Mouse (Mus musculus): ENCODE data around the gene Rap1gap2. TPM values are rescaled to one million over a fixed set of nuclear protein-coding genes. Genes with fewer than 3 reads are reported as not detected.
A peak's percentile ranks its signal among the peaks of the same experiment; 100 is the strongest.

Gene Rap1gap2
- polyA plus RNA-seq, 1 experiment from 2014 or later = 5.5 TPM

DNA sequence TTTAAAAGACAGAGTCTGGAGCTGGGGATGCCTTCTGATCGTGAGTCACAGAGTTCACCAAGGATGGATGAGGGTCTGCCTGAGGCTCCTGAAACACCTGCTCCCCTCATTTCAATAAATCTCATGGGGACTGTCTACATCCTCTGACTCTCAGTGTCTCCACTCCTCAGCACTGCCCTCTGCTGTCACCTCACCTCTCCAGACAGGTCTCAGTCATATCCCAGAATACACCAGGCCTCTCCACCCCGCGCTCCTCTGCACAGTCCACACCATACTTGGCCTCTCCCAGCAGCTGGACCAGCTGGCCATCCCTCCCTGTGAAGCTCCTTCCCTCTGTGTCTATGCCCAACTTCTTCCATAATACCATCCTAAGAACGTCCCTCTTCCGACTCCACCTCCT, 128.9 kb downstream of the Rap1gap2 start:
- Histone ChIP-seq H3K27me3 (ENCODE audit: insufficient read depth, low read length) (no peaks in the 10 kb centered on the region), H3K36me3 (ENCODE audit: insufficient read depth, low read length) (no peaks in the 10 kb centered on the region), H3K4me1 (ENCODE audit: insufficient read depth, low read length) (no peaks in the 10 kb centered on the region), H3K4me3 (ENCODE audit: low read length) (no peak overlapping the region), H3K9me3 (ENCODE audit: low read length) (no peaks in the 10 kb centered on the region), H3K4me2 (replicated peaks; ENCODE audit: low read depth, low read length) (no peak overlapping the region), H3K9ac (replicated peaks; ENCODE audit: low read length) (no peak overlapping the region), H3K27ac (ENCODE audit: low read length) (no peak overlapping the region)
- peak; percentile 61; the same call in 1 of the 2 replicates for ATAC-seq (ENCODE audit: low FRiP score, low TSS enrichment)
- 69% methylated on average over 5 of the region's 5 CpGs for WGBS

DNA sequence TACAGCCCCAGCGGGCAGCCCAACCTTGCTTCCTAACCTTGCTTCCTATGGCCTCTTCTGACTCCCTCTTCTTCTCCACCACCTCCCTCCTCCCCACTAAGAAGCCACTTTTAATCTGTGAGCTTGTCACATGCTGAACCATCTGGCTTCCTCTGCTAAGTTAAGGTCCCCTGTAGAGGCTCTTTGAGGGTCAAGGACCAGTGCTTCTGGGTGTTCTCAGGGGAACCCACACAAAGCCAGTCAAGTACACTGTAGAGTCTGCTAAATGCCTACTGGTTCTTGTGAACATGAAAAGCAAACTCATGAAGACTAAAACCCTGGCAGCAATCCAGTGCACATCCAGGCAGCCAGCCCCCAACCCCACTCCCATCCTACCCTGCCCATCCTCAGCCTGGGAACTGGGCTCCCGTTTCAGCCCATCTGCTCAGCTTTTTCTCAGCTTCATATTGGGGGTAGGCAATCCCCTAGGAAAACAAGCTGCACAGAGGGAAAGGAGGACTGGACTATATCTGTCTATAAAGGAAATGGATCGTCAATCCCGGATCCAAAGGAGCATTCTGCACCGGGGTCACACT, 130.9 kb downstream of the Rap1gap2 start:
- Histone ChIP-seq H3K27me3 (ENCODE audit: insufficient read depth, low read length) (no peaks in the 10 kb centered on the region), H3K4me1 (ENCODE audit: insufficient read depth, low read length) (no peaks in the 10 kb centered on the region), H3K4me3 (ENCODE audit: low read length) (no peak overlapping the region), H3K36me3 (ENCODE audit: insufficient read depth, low read length) (no peaks in the 10 kb centered on the region), H3K9ac (replicated peaks; ENCODE audit: low read length) (no peak overlapping the region), H3K4me2 (replicated peaks; ENCODE audit: low read depth, low read length) (no peak overlapping the region), H3K9me3 (ENCODE audit: low read length) (no peaks in the 10 kb centered on the region), H3K27ac (ENCODE audit: low read length) (no peak overlapping the region)
- 72% methylated on average over 5 of the region's 5 CpGs for WGBS
- ATAC-seq (ENCODE audit: low FRiP score, low TSS enrichment) = no peak

DNA sequence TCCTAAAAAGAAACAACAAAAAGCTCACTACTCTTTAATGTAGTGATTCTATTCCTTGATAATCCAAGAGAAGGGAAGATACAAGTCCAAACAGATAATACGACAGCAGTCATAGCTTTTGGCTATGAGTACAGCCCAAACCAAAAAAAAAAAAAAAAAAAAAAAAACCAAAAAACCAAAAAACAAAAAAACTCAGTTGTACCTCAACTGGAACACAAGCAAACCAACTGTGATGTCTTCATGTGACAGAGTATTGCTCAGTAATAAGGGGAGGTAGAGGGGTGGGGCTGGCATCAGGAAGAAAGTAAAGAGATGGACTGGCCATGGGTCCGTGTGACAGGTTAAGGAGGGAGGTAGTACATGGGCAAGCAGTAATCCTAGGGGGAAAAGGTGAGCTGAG, 131.8 kb downstream of the Rap1gap2 start:
- WGBS = 92% methylated on average over 2 of the region's 2 CpGs
- ATAC-seq (ENCODE audit: low FRiP score, low TSS enrichment) = no peak
- Histone ChIP-seq H3K27ac (ENCODE audit: low read length) (no peak overlapping the region), H3K36me3 (ENCODE audit: insufficient read depth, low read length) (no peaks in the 10 kb centered on the region), H3K9ac (replicated peaks; ENCODE audit: low read length) (no peak overlapping the region), H3K4me1 (ENCODE audit: insufficient read depth, low read length) (no peaks in the 10 kb centered on the region), H3K4me2 (replicated peaks; ENCODE audit: low read depth, low read length) (no peak overlapping the region), H3K9me3 (ENCODE audit: low read length) (no peaks in the 10 kb centered on the region), H3K4me3 (ENCODE audit: low read length) (no peak overlapping the region), H3K27me3 (ENCODE audit: insufficient read depth, low read length) (no peaks in the 10 kb centered on the region)

DNA sequence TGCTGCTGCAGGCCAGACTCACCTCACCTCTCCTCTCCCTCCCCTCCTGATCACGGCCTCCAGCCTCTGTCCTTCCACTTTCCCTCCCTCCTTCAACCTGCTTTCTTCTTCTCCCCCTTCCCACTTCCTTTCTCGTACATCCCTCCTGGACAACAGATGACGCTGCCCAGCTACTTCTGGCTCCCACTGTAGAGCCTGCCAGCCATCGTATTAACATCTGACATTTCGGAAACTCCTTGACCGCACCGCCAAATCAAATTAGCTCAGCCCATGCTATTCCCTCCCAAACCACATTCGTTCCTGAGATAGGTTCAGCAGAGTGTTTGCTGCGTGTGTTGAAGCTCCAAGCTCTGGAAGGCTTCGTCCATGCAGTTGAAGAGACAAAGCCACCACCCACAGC, 138.0 kb downstream of the Rap1gap2 start:
- H3K36me3 ChIP-seq (ENCODE audit: insufficient read depth, low read length) = no peaks in the 10 kb centered on the region
- no peak for ATAC-seq (ENCODE audit: low FRiP score, low TSS enrichment)
- WGBS = 77% methylated on average over 10 of the region's 10 CpGs

DNA sequence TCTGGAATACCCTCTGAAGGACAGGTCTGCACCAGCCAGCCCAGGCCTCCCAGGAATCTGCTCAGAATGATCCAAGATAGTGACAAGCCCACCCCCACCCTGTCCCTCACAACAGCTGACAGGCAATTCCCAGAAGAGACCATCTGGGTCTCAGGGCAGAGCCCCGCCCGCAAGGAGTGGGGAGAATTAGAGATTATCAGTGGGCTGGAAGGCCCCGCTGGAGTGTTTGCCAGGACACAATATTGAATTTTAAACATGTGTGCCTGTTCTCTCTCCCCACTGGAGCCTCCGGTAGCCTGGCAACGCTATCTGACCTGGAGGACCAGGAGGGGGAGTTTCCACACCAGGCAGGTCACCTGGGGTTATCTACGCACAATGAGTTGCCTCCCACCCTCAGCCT, 142.5 kb downstream of the Rap1gap2 start:
- peaks cover 25% of the 10 kb centered on the region for H3K4me1 ChIP-seq (ENCODE audit: insufficient read depth, low read length)
- H3K27me3 ChIP-seq (ENCODE audit: insufficient read depth, low read length) = no peaks in the 10 kb centered on the region
- no peak for ATAC-seq (ENCODE audit: low FRiP score, low TSS enrichment)
- no peak overlapping the region for H3K4me2 ChIP-seq (replicated peaks; ENCODE audit: low read depth, low read length)
- WGBS = 44% methylated on average over 6 of the region's 6 CpGs
- H3K27ac ChIP-seq (ENCODE audit: low read length) = no peak overlapping the region
- H3K9me3 ChIP-seq (ENCODE audit: low read length) = no peaks in the 10 kb centered on the region
- H3K9ac ChIP-seq (replicated peaks; ENCODE audit: low read length) = no peak overlapping the region
- H3K4me3 ChIP-seq (ENCODE audit: low read length) = no peak overlapping the region
- H3K36me3 ChIP-seq (ENCODE audit: insufficient read depth, low read length) = no peaks in the 10 kb centered on the region

More for the DNA sequence above, 138.0 kb downstream of the Rap1gap2 start:
- Histone ChIP-seq H3K4me2 (replicated peaks; ENCODE audit: low read depth, low read length) (no peak overlapping the region), H3K4me1 (ENCODE audit: insufficient read depth, low read length) (peaks cover 9% of the 10 kb centered on the region; the same call in 1 of the 2 replicates), H3K9me3 (ENCODE audit: low read length) (no peaks in the 10 kb centered on the region), H3K27ac (ENCODE audit: low read length) (no peak overlapping the region), H3K4me3 (ENCODE audit: low read length) (no peak overlapping the region), H3K27me3 (ENCODE audit: insufficient read depth, low read length) (no peaks in the 10 kb centered on the region), H3K9ac (replicated peaks; ENCODE audit: low read length) (no peak overlapping the region)

DNA sequence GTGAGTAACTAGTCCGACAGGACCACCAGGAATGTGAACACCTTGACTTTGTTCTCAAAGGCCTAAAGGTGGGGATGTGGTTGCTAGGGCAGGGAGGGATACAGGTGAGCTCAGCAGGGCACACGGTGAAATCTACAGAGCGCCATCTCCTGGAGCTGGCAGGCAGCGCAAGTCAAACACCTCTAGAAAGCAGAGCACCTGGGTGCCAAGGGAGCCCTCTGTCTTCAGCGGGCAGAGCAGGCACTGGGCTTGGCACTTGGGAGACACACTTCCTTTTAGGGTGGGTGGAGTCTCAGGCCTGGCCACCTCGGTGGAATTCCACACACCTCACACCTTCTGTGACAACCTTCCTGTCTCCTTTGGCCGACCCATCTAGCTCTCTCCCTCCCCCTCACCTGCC, 145.0 kb downstream of the Rap1gap2 start:
- no peaks in the 10 kb centered on the region for H3K9me3 ChIP-seq (ENCODE audit: low read length)
- no peak for ATAC-seq (ENCODE audit: low FRiP score, low TSS enrichment)
- H3K36me3 ChIP-seq (ENCODE audit: insufficient read depth, low read length) = no peaks in the 10 kb centered on the region
- H3K27me3 ChIP-seq (ENCODE audit: insufficient read depth, low read length) = no peaks in the 10 kb centered on the region
- no peak overlapping the region for H3K9ac ChIP-seq (replicated peaks; ENCODE audit: low read length)
- H3K4me2 ChIP-seq (replicated peaks; ENCODE audit: low read depth, low read length) = no peak overlapping the region
- peaks cover 22% of the 10 kb centered on the region for H3K4me1 ChIP-seq (ENCODE audit: insufficient read depth, low read length)
- no peak overlapping the region for H3K27ac ChIP-seq (ENCODE audit: low read length)
- 42% methylated on average over 7 of the region's 7 CpGs for WGBS
- no peak overlapping the region for H3K4me3 ChIP-seq (ENCODE audit: low read length)

DNA sequence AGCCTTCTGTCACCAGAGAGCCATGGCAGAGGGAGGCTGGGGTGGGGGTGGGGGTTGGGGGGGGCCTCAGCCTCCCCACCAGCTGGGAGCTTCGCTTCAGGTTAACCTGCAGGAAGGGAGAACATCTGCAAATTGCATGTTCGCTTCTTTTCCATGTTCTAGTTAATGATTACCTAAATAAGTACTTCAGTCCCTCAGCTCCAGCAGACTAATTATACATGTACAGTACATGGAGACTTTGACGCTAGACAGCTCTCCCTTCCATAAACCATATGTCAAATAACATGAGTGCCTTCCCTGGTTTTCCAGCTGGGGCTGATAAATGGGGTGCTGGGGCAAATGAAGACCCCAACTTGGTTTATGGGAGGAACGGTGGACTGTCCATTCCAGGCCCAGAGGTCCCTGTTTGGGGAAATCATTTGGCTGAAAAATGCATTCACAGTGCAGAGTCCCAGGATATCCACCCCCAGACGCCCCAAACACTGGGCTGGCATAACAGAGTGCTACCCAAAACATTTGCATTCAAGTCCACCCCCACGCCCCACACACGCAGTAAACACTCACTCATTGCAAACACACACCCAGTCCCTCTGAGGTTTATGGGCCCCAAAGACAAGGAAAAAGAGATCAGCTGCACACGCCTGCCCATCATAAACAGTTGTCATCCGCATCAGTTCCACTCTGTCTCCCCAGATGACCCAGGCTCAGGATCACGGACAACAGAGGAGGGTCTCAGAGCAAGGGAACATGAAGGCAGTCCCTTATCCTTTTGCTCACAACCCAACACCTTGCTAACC, 146.3 kb downstream of the Rap1gap2 start:
- Histone ChIP-seq H3K27ac (ENCODE audit: low read length) (peak overlapping the region; percentile 54), H3K9ac (replicated peaks; ENCODE audit: low read length) (no peak overlapping the region), H3K27me3 (ENCODE audit: insufficient read depth, low read length) (no peaks in the 10 kb centered on the region), H3K4me3 (ENCODE audit: low read length) (no peak overlapping the region), H3K36me3 (ENCODE audit: insufficient read depth, low read length) (no peaks in the 10 kb centered on the region), H3K9me3 (ENCODE audit: low read length) (no peaks in the 10 kb centered on the region), H3K4me2 (replicated peaks; ENCODE audit: low read depth, low read length) (no peak overlapping the region), H3K4me1 (ENCODE audit: insufficient read depth, low read length) (peaks cover 22% of the 10 kb centered on the region)
- ATAC-seq (ENCODE audit: low FRiP score, low TSS enrichment) = peak; percentile 37; the same call in 1 of the 2 replicates
- 50% methylated on average over 10 of the region's 10 CpGs for WGBS

DNA sequence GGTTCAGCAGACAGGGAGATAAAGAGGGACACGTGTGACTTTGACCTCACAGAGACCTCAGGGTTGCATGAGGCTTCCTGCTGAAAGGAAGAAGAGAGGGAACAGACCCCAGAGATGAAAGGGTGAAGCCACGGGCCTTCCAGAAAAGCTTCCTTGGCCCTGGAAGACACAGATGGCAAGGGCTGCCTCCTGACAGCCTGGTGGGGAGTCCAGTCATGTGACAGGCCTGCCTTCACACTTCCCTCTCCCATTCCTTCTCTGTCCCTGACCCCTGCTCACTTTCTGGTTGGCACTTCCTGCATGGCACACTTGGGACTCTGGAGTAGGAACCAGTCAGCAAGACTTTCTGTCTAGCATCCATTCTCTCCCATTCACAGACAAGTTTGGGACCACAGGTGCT, 148.1 kb downstream of the Rap1gap2 start:
- H3K27me3 ChIP-seq (ENCODE audit: insufficient read depth, low read length) = no peaks in the 10 kb centered on the region
- H3K4me2 ChIP-seq (replicated peaks; ENCODE audit: low read depth, low read length) = no peak overlapping the region
- no peaks in the 10 kb centered on the region for H3K36me3 ChIP-seq (ENCODE audit: insufficient read depth, low read length)
- H3K9ac ChIP-seq (replicated peaks; ENCODE audit: low read length) = no peak overlapping the region
- H3K4me1 ChIP-seq (ENCODE audit: insufficient read depth, low read length) = peaks cover 16% of the 10 kb centered on the region
- WGBS = 33% methylated on average over 2 of the region's 2 CpGs
- no peak for ATAC-seq (ENCODE audit: low FRiP score, low TSS enrichment)
- no peak overlapping the region for H3K27ac ChIP-seq (ENCODE audit: low read length)
- H3K4me3 ChIP-seq (ENCODE audit: low read length) = no peak overlapping the region
- H3K9me3 ChIP-seq (ENCODE audit: low read length) = no peaks in the 10 kb centered on the region

DNA sequence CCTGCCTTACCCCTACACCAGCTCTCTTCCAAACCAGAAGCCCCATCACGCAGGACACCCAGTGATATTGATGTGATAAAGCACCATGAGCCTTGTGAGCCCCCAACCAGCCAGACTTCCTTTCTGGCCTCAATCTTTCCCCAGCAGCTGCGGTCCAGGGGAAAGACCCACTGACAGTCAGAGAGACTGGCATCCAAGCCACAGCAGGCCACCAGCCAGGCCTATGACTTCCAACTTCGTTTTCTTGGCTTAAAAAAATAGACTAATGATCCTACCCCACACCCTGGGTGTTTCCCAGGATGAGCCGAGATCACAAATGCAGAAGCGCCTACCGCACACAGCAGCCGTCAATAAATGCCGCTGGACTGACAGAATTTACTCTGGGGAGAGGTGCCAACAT, 151.1 kb downstream of the Rap1gap2 start:
- H3K4me1 ChIP-seq (ENCODE audit: insufficient read depth, low read length) = peaks cover 14% of the 10 kb centered on the region
- H3K4me3 ChIP-seq (ENCODE audit: low read length) = no peak overlapping the region
- H3K27me3 ChIP-seq (ENCODE audit: insufficient read depth, low read length) = no peaks in the 10 kb centered on the region
- 81% methylated on average over 8 of the region's 8 CpGs for WGBS
- no peaks in the 10 kb centered on the region for H3K9me3 ChIP-seq (ENCODE audit: low read length)
- no peaks in the 10 kb centered on the region for H3K36me3 ChIP-seq (ENCODE audit: insufficient read depth, low read length)
- H3K9ac ChIP-seq (replicated peaks; ENCODE audit: low read length) = no peak overlapping the region
- no peak overlapping the region for H3K27ac ChIP-seq (ENCODE audit: low read length)
- no peak for ATAC-seq (ENCODE audit: low FRiP score, low TSS enrichment)
- H3K4me2 ChIP-seq (replicated peaks; ENCODE audit: low read depth, low read length) = no peak overlapping the region

DNA sequence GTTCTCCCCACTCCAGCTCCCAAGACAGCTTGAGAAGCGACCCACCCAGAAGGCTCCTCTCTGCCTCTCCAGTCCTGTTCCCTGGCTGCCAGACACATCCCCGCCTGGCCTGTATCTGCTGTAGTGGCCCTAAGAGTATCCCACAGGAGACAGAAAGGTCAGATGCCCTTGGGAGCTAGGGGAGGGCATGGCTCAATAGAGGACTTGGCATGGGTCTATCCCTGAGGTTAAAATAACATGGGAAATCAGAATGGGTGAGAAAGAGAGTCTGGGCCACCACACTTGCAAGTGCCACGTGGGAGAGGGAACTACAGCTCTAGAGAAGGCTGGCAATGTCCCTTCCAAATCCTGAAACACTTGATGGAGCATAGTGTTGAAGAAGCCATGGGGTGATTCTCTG, 152.3 kb downstream of the Rap1gap2 start:
- WGBS = 69% methylated on average over 3 of the region's 3 CpGs
- H3K27me3 ChIP-seq (ENCODE audit: insufficient read depth, low read length) = no peaks in the 10 kb centered on the region
- ATAC-seq (ENCODE audit: low FRiP score, low TSS enrichment) = no peak
- H3K9ac ChIP-seq (replicated peaks; ENCODE audit: low read length) = no peak overlapping the region
- H3K4me3 ChIP-seq (ENCODE audit: low read length) = no peak overlapping the region
- H3K4me2 ChIP-seq (replicated peaks; ENCODE audit: low read depth, low read length) = no peak overlapping the region
- H3K36me3 ChIP-seq (ENCODE audit: insufficient read depth, low read length) = no peaks in the 10 kb centered on the region
- H3K4me1 ChIP-seq (ENCODE audit: insufficient read depth, low read length) = peaks cover 3% of the 10 kb centered on the region; the same call in 1 of the 2 replicates
- H3K27ac ChIP-seq (ENCODE audit: low read length) = no peak overlapping the region
- H3K9me3 ChIP-seq (ENCODE audit: low read length) = no peaks in the 10 kb centered on the region
